34 mouse cellular contexts compared by ENCODE assay signal in the genomic region with DNA sequence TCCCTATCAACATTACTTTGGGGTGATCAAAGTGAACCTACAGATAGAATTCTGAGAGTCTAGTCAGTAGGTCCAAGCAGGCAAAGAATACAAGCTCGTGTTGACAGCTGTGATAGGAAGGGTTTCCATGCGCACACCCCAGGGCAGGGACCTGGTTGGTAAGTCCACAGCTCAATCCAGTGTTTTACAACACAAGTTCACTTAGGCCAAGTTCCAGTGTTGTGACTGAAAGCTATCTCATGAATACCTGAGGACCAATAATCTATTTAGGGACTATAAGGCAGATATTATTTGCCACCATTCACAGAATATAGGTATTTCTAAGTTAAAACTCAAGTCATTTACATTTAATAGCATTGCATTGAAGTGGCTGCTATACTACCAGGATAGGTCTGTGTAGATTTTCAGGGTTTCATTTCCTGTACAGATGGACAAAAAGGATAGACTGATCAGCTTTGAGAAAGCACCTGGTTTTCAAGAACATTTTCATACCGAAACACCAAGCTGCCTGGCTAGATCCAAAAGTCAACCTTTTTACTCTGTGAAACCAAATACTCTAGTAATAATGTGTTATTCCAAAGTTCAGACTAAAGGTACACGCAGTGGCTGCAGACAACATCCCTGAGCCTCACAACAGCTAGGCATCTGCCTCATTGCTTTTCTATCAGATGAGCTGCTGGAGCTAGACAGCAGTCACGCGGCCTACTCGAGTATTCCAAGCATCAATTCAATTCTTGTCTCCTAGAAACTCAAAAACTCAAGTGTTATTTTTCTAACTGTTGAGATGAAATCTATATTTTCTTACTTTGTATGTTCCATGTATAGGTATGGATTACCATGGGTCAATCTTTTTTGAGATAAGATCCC. TPM values are rescaled to one million over a fixed set of nuclear protein-coding genes. Genes with fewer than 3 reads are reported as not detected.
DNase-seq lines count a peak whose midpoint lies in the region; ATAC-seq and TF ChIP-seq lines count a peak whose summit lies in the region.
"Had no signal": no experiment of that assay in that cellular context is flagged by ENCODE, and none has a peak within 500 bp of the region (broad histone marks: within the 10 kb centered on the region; RNA-seq: fewer than 3 reads in every experiment).

No protein-coding gene starts in this region.

- no peak overlapping the region for H3K4me3 ChIP-seq in liver, embryonic 16.5 days (ENCODE audit: low read depth, low read length)
- H3K4me3 ChIP-seq in MEL (ENCODE audit: control insufficient read depth in 1 of 2, insufficient read depth in 1 of 2, low read depth in 2 of 2, low read length in 2 of 2) = no peak overlapping the region
- H3K4me3 ChIP-seq: embryonic facial prominence, embryonic 12.5 days; forebrain, embryonic 10.5 days; heart, embryonic 12.5 days; layer of hippocampus, adult 2 months; left cerebral cortex, adult 2 months; limb, embryonic 12.5 days; megakaryocyte, embryonic 14.5 days; midbrain, embryonic 12.5 days had no signal

- no peak for TF ChIP-seq EP300 in MEL (IDR thresholded peaks at IDR 0.05; ENCODE audit: low read depth in 1 of 2, low read length in 2 of 2)

- H3K9me3 ChIP-seq in liver, embryonic 16.5 days (replicated peaks; ENCODE audit: control insufficient read depth, low read length) = no peaks in the 10 kb centered on the region
- H3K9me3 ChIP-seq in MEL (replicated peaks; ENCODE audit: insufficient read depth, low read length) = no peaks in the 10 kb centered on the region
- H3K9me3 ChIP-seq: embryonic facial prominence, embryonic 12.5 days; forebrain, embryonic 10.5 days; heart, embryonic 12.5 days; limb, embryonic 12.5 days; megakaryocyte, embryonic 14.5 days; midbrain, embryonic 12.5 days had no signal

- H3K4me2 ChIP-seq in liver, embryonic 16.5 days (ENCODE audit: low read depth, low read length) = no peak overlapping the region
- H3K4me2 ChIP-seq: embryonic facial prominence, embryonic 12.5 days; heart, embryonic 12.5 days; hindbrain, embryonic 14.5 days; limb, embryonic 12.5 days; midbrain, embryonic 12.5 days had no signal

- ATAC-seq in liver, embryonic 16.5 days (ENCODE audit: low read depth) = no peak
- ATAC-seq in activated CD4-positive, CD25-positive, alpha-beta regulatory T cell, adult 4 months = no peak
- ATAC-seq: forebrain, postnatal 0 days; intestine, postnatal 0 days had no signal

- DNase-seq in heart, adult 11 months = peak; percentile 28
- DNase-seq in heart, postnatal 14 days = no peak
- DNase-seq in liver (no peak), MEL (ENCODE audit: low read depth, low spot score) (peak; percentile 51)
- no peak for DNase-seq in testis, postnatal 10 days (ENCODE audit: low spot score)
- DNase-seq: adrenal gland, adult 8-10 months; cerebellum, adult 8-10 months; cerebellum, postnatal 25 days; embryo, embryonic 11 days; forebrain, postnatal 0 days; kidney, postnatal 14 days; lung, postnatal 4 days had no signal

- intact Hi-C loops in heart, postnatal 14 days (cut with DNase I) = loop anchor here (10.0 kb wide), 1 partner anchor 358 kb away; no protein-coding TSS in a partner anchor

- H3K36me3 ChIP-seq in liver, embryonic 16.5 days (ENCODE audit: control insufficient read depth, insufficient read depth) = peaks cover 41% of the 10 kb centered on the region
- peaks cover 42 to 48% of the 10 kb centered on the region in 2 experiments for H3K36me3 ChIP-seq in MEL (ENCODE audit: control insufficient read depth in 1 of 2, insufficient read depth in 2 of 2, low read length in 2 of 2)

- peak; percentile 24 to 46; a peak in 2 of 4 replicates for TF ChIP-seq POLR2A in MEL (IDR thresholded peaks at IDR 0.05; ENCODE audit: control insufficient read depth in 1 of 2, insufficient read depth in 1 of 2, low read depth in 1 of 2, low read length in 2 of 2, poor library complexity in 1 of 2)

- no peak overlapping the region for H3K9ac ChIP-seq in liver, embryonic 16.5 days (ENCODE audit: low read depth, low read length)
- no peak overlapping the region for H3K9ac ChIP-seq in MEL (ENCODE audit: control insufficient read depth, low read depth, low read length, poor library complexity, severe bottlenecking)
- H3K9ac ChIP-seq: embryonic facial prominence, embryonic 12.5 days; forebrain, postnatal 0 days; heart, embryonic 12.5 days; hindbrain, embryonic 14.5 days; limb, embryonic 12.5 days; liver, embryonic 14.5 days; midbrain, embryonic 12.5 days had no signal

- peaks cover 16% of the 10 kb centered on the region for H3K4me1 ChIP-seq in liver, embryonic 16.5 days (ENCODE audit: control insufficient read depth, low read depth, low read length)
- peaks cover 9 to 23% of the 10 kb centered on the region in 2 experiments for H3K4me1 ChIP-seq in MEL (ENCODE audit: control insufficient read depth in 1 of 2, insufficient read depth in 2 of 2, low read length in 2 of 2)

- H3K27me3 ChIP-seq in liver, embryonic 16.5 days (ENCODE audit: control insufficient read depth, insufficient read depth, low read depth, low read length) = no peaks in the 10 kb centered on the region
- no peaks in the 10 kb centered on the region for H3K27me3 ChIP-seq in MEL (ENCODE audit: control insufficient read depth in 1 of 2, insufficient read depth in 2 of 2, low read length in 2 of 2)
- H3K27me3 ChIP-seq: embryonic facial prominence, embryonic 12.5 days; heart, embryonic 12.5 days; limb, embryonic 12.5 days; megakaryocyte, embryonic 14.5 days; midbrain, embryonic 12.5 days had no signal

- peaks cover 22% of the 10 kb centered on the region for H3K79me2 ChIP-seq in MEL (ENCODE audit: control insufficient read depth, insufficient read depth, low read length, poor library complexity)

- WGBS in liver, embryonic 16.5 days (ENCODE audit: insufficient replicate concordance) = 78% methylated on average over 7 of the region's 7 CpGs

- no peak for TF ChIP-seq CTCF in MEL (IDR thresholded peaks at IDR 0.05 in 2 of 3, conservative IDR thresholded peaks at IDR 0.05 in 1 of 3; ENCODE audit: control insufficient read depth in 1 of 3, insufficient read depth in 1 of 3, low read depth in 2 of 3, low read length in 3 of 3, poor library complexity in 1 of 3, severe bottlenecking in 1 of 3)

- peak overlapping the region; percentile 45 for H3K27ac ChIP-seq in liver, embryonic 16.5 days (ENCODE audit: low read length)
- no peak overlapping the region for H3K27ac ChIP-seq in MEL (ENCODE audit: control insufficient read depth, low read depth, low read length)
- H3K27ac ChIP-seq: embryonic facial prominence, embryonic 12.5 days; forebrain, embryonic 10.5 days; hindbrain, embryonic 14.5 days; layer of hippocampus, adult 2 months; left cerebral cortex, adult 2 months; limb, embryonic 12.5 days; liver, embryonic 14.5 days; midbrain, embryonic 12.5 days had no signal

- no peak for TF ChIP-seq RAD21 in MEL (IDR thresholded peaks at IDR 0.05; ENCODE audit: low read depth, low read length)

TF ChIP-seq in MEL, 35 proteins besides CTCF, POLR2A, EP300 and RAD21:
- TF ChIP-seq NELFE (IDR thresholded peaks at IDR 0.05; ENCODE audit: low read depth, low read length) (peak; percentile 11; the same call in 1 of the 2 replicates), MAZ (IDR thresholded peaks at IDR 0.05; ENCODE audit: low read depth, low read length) (no peak), POLR2AphosphoS2 (IDR thresholded peaks at IDR 0.05; ENCODE audit: low read length) (peak; percentile 98), SMC3 (IDR thresholded peaks at IDR 0.05; ENCODE audit: low read depth, low read length) (peak; percentile 2), SIN3A (IDR thresholded peaks at IDR 0.05; ENCODE audit: low read length) (peak; percentile 33; the same call in 1 of the 2 replicates), MYB (IDR thresholded peaks at IDR 0.05; ENCODE audit: low read depth, low read length) (peak; percentile 20; the same call in 1 of the 2 replicates), ZMIZ1 (IDR thresholded peaks at IDR 0.05; ENCODE audit: low read depth, low read length) (peak; percentile 37; the same call in 1 of the 2 replicates), E2F4 (IDR thresholded peaks at IDR 0.05; ENCODE audit: borderline replicate concordance, low read depth, low read length) (no peak), CHD2 (IDR thresholded peaks at IDR 0.05; ENCODE audit: low read length) (peak; percentile 14; the same call in 1 of the 2 replicates), USF2 (IDR thresholded peaks at IDR 0.05; ENCODE audit: borderline replicate concordance in 1 of 2, insufficient read depth in 1 of 2, low read depth in 1 of 2, low read length in 2 of 2) (no peak), KAT2A (conservative IDR thresholded peaks at IDR 0.05; ENCODE audit: low read depth, low read length) (no peak), POLR2AphosphoS5 (IDR thresholded peaks at IDR 0.05; ENCODE audit: borderline replicate concordance, low read depth, low read length) (no peak)

RNA-seq across cellular contexts. Expression of a gene that starts 6.3 kb away (rescaled TPM):
- total RNA-seq in heart, postnatal 14 days (2021) = 10 to 100 TPM; 50.8 to 65.3 TPM
- 105 and 116 TPM in 2 replicates for polyA plus RNA-seq in liver, embryonic 16.5 days (2015; fragmentation: Nextera tagmentation; extraction: Ambion mirVana)
- total RNA-seq in MEL (2012; rRNA removed) = 84.2 and 101 TPM in 2 replicates
- 10 to 100 TPM in 1 of 2 experiments, not detected in 1; 81.8 TPM for polyA plus RNA-seq in MEL (2012; ENCODE audit: insufficient read depth in 1 of 2, insufficient read length in 2 of 2, low read depth in 1 of 2, low replicate concordance in 2 of 2, missing spikeins in 1 of 2)
- polyA plus RNA-seq in activated CD4-positive, CD25-positive, alpha-beta regulatory T cell, adult 4 months (2017; shearing (Covaris generic)) = 10 to 100 TPM; 52.4 to 55.6 TPM

RNA-seq across cellular contexts. Expression of a gene that starts 15.2 kb away (rescaled TPM):
- total RNA-seq in heart, postnatal 14 days (2021) = 10 to 100 TPM; 17.6 to 20.5 TPM
- 6.8 and 7.5 TPM in 2 replicates for polyA plus RNA-seq in liver, embryonic 16.5 days (2015; fragmentation: Nextera tagmentation; extraction: Ambion mirVana)
- 26.3 and 35.4 TPM in 2 replicates for total RNA-seq in MEL (2012; rRNA removed)
- polyA plus RNA-seq in MEL (2012; ENCODE audit: insufficient read depth in 1 of 2, insufficient read length in 2 of 2, low read depth in 1 of 2, low replicate concordance in 2 of 2, missing spikeins in 1 of 2) = 10 to 100 TPM in 1 of 2 experiments, not detected in 1; 19.4 TPM
- 1 to 10 TPM; 3.5 to 4.2 TPM for polyA plus RNA-seq in activated CD4-positive, CD25-positive, alpha-beta regulatory T cell, adult 4 months (2017; shearing (Covaris generic))

RNA-seq across cellular contexts. Expression of a gene that starts 42.7 kb away (rescaled TPM):
- not detected for total RNA-seq in heart, postnatal 14 days (2021)
- polyA plus RNA-seq in liver, embryonic 16.5 days (2015; fragmentation: Nextera tagmentation; extraction: Ambion mirVana) = 1.9 and 2.5 TPM in 2 replicates
- 3.4 and 5.2 TPM in 2 replicates for total RNA-seq in MEL (2012; rRNA removed)
- 1 to 10 TPM in 1 of 2 experiments, not detected in 1; 3.2 TPM for polyA plus RNA-seq in MEL (2012; ENCODE audit: insufficient read depth in 1 of 2, insufficient read length in 2 of 2, low read depth in 1 of 2, low replicate concordance in 2 of 2, missing spikeins in 1 of 2)
- polyA plus RNA-seq in activated CD4-positive, CD25-positive, alpha-beta regulatory T cell, adult 4 months (2017; shearing (Covaris generic)) = not detected
- total RNA-seq: adrenal gland, adult 8-10 months; adrenal gland, postnatal 4 days; gastrocnemius, adult 8-10 months; gastrocnemius, postnatal 4 days; hematopoietic stem cell, adult 5-6 weeks; layer of hippocampus, adult 2 months; layer of hippocampus, postnatal 14 days; left cerebral cortex, adult 2 months; left cerebral cortex, postnatal 25 days had no signal
- polyA plus RNA-seq: forebrain, embryonic 10.5 days; forebrain, postnatal 0 days; heart, postnatal 0 days; hindbrain, embryonic 14.5 days; intestine, postnatal 0 days; kidney, embryonic 14.5 days; limb, embryonic 12.5 days; neural tube, embryonic 14.5 days had no signal

Comparison
In these comparisons a context has a peak if more than half of its experiments do, and no peak if none do; other contexts are left out.
1. DNase-seq: peak in heart, adult 11 months (single experiment) and MEL (single experiment); none in heart, postnatal 14 days (0 of 2), liver (single experiment) and testis, postnatal 10 days (single experiment).